Mouse (Mus musculus) frontal cortex, postnatal 10 days (tissue): ENCODE results near the gene Cck.

Source experiments
- DNase-seq, 2 experiments: peaks; one replicate each; pipeline ENCODE4 v3.0.0; 2022; ENCODE audit warnings: low spot score in 2 of 2, mixed read lengths in 1 of 2

The Cck gene

DNA sequence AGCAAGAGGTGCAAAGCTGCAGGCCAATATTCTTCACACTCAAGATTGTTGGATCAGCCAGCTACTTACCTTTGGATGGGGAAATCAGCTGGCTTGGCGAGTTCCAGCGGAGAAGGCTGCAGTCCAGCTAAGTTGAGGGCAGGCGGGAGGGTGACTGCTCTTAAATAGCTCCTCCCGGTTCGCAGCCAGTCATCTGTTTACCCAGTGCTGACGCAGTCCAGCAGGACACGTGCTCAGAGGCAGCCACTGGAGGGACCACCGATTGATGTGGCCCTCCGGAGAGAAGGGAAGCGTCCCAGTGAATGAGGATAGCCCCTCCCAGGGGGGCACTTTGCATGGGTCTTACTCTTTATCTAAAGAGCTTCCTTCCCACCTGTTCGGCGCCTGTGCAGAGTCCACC, at the start of gene Cck:
Gene Cck (minus strand): TSS at position 166 of the 400 bp plus-strand sequence.
- DNase-seq, result peak; percentile 39 to 57

DNA sequence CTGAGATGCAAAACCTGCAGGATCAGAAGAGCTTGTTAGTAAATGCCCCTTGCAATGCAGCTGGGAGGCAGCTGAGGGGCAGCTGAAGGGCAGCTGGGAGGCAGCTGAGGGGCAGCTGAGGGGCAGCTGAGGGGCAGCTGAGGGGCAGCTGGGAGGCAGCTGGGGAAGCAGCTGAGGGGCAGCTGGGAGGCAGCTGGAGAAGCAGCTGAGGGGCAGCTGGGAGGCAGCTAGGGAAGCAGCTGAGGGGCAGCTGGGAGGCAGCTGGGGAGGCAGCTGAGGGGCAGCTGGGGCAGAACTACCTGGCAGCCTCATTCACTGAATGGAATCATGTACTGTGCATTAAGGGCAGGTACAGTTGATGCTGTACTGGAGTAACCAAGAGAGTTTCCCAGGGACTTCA, 46.0 kb upstream of the Cck start:
- DNase-seq, result no peak

DNA sequence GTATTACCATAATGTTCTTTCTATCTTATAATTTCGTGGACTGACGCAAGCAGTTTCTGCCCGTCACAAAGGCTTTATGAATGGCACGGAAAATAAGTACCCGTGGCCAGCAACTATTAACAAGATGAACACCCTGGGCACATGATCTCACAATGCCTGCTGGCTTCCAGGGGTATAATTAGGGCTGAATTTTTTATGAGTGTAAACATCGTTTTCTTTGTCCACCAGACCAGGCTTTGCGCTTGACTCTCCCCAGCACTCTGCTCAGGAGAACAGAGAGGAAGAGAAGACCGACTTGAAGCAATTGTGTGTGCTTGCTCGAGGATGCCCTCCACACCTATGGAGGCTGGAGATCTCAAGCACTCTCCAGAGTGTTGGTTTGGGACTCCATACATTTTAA, 37.1 kb upstream of the Cck start:
- DNase-seq, result no peak

DNA sequence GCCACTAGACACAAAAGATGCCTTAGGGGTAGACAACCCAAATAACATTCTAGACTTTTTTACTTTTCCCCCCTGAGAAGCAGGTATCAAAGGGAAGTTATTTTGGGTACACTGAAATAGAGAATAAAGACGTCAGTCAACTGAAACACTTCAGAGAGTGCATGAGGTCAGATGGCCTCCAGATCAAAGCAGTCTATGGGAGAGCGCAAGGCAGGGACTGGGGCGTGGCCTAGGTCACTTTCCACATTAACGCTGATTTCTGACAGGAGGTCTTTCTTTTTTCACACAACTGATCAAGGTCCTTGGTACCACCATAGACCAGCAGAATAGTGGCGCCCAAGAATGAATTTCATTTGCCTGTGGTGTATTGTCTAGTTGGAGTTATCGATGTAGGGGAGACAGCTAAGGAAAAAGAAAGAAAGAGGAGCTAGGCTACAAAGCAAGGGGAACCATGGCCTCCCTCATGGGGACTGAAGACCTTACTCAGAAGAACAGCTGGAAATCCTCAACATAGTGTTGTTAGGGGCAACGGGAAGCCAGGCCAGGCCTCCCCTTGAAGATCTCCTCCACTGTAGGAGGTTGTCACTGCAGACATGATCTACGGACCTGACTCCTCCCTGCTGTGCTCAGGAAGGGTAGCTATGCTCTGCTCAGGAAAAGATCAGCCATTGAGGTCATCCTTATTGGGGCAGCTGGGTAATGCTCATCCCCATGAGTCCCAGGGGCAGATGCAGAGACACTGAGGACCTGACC, 33.3 kb upstream of the Cck start:
- DNase-seq, result no peak

DNA sequence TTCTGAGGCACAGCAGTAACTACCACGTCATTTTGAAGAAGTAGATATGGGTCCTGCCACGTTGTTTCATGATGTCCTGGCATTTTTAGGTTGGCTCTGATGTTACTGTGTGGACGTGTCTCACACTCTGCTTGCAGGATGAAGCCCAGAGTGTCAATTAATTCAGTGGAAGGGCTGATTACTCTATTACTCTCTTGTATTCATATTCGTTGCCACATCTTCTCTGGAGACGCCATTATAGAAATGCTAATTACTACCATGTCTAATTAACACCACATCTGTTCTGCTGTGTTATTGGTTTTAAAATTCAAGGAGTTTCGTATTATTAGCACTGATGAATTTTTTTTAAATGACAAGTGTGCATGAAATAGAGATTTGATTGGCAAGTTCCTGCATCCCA, 30.7 kb upstream of the Cck start:
- DNase-seq, result no peak

DNA sequence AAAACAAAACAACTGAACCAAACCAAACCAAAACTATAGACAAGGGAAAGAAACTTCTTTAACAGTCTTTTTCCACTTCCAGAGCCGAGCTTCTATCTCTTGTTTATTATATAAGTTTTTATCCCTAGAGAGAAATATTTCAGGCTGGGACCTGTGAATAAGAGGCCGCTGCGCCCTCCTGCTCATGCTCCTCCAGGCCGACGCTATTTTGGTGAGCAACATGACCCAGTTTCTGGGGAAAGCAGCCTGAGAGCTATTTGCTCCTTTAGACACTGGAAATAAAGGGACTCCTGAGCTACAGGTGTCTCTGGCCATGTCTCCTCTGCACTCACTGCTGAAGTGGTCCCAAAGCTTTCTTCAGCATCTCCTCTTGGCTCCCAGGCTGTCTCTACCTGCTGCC, 24.6 kb upstream of the Cck start:
- DNase-seq, result no peak

DNA sequence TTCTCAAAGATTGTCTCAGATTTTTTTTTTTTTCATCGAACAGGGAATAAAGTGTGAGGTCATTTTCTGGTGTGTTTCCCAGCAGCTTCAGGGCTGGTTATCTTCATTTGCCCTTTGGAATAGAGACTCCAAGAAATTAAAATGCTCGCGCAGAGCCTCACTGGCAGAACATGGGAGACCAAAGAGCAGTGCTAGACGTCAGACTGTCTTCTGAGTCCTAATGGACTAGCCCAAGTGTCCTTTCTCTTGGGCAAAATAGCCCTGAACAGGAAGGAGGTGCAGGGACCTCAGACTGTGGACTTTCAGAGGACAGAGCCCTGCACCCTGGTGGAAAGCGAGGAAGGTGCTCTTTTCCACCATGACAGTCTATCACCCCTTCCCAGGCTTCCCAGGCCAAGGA, 19.0 kb upstream of the Cck start:
- no peak for DNase-seq

DNA sequence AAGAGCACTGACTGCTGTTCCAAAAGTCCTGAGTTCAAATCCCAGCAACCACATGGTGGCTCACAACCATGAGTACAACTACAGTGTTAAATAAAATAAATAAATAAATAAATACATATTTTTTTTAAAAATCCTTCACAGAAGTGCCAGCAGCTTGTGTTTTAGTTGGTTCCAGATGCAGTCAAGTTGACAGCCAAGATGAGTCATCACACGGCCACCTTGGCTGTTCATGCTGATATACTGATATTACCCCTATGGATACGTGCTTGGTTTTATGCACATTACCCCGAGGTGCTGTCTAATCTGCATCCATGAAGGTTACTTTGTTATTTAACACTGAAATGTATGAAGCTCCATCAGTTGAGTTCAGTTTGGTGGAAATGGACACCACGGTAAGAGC, 16.4 kb upstream of the Cck start:
- DNase-seq, result no peak

DNA sequence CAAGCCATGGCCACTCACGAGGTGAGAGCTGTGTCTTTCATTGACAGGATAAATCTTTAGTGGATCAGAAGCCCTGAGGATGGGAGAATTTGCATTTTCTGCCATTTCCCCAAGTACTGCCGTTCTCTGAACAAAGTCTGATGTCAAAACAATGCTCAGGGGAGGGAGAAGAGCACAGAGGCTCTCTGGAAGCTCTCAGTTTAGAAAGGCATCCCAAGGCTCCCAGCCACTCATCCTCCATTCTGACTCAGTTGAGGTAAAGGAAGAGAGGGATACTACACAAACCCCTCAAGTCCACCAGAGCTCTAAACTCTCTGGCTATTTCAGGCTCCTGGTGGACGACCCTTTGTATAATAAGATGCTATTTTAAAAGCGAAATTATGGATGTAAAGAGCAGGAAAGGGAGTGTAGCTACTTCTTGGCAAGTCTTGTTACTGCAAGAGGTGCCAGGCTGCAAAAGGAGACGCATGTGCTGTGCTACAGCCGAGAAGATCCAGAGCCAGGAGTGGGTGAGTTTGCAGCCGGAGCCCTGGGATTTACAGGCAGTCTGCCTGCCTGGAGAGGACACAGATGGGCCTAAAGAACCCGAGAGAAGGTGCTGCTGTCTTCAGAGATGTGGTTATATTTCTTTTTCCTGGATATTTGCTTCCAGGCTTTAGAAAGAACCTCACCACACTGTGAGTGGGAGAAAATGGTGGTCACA, 11.1 kb upstream of the Cck start:
- DNase-seq, result peak; percentile 37 to 71

DNA sequence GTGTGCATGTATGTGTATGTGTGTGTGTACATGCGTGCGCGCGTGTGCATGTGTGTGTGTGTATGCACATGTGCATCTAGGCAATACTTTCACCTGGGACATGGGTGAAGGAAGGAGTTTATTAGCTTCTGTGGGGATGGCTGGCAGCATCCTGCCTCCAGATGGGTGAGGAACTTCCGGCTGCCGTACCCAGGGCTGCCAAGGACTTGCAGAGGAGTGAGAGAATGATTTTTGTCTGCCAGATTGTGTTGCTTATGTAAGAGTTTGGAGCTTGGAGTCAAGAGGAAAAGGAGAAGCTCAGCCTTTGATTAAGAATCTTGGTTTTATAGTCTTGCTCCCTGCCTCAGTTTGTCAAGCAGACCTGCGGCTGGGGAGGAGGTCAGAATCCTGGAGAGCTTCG, 9.9 kb upstream of the Cck start:
- peak in 1 of 2 experiments; percentile 53 for DNase-seq

DNA sequence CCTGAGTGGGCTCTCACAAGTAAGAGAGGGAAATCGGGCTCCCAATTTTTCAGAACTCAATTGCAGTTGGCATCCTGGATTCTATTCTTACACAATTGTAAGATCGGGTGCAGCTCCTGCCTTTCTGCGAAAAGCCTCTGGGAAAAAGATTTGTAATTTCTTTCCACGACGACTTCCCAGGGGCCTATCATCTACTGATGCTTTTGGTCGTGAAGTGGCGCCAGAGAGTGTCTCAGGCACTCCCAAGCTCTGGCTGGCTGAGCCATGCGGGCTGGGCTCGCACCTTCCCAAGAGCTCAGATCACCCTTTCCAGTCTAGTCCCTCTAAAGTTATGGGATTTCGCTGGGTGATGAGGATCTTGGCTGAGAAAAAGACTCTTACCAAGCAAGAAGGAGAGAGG, 608 bp upstream of the Cck start:
- peak in 1 of 2 experiments; percentile 34 for DNase-seq

DNA sequence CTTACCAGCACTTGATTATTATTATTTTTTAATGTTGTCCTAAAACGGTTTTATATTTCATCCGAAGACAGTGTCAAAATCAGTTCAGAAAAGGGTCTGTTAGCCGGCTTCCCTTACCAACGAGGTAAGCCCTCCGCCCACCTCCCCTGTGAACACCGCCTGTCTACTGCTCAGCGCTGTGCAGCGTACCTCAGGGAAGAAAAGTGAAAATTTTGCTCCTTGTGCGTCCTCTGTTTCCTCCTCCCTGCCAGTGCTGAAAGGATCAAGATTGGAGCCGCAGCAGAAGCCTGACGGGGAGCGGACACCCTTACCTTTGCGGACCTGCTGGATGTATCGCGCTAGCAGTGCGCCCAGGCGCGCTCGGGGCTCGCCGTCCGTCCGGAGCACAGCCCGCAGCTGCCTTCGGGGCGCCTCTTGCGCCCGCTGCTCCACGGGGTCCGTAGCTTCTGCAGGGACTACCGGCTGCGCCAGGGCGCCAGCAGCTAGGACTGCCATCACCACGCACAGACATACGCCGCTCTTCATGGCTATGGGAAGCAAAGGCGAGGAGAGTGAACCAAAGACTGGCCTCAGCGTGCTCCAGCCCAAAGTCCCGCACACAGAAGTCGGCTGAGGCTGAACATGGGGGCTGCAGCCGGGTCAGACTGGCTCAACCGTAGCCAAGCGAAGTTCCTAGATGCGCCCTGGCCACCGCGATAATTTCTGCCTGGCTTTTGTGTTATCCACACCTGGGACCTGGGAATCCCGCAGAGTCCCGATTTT, 1.3 kb downstream of the Cck start:
- DNase-seq, result no peak

DNA sequence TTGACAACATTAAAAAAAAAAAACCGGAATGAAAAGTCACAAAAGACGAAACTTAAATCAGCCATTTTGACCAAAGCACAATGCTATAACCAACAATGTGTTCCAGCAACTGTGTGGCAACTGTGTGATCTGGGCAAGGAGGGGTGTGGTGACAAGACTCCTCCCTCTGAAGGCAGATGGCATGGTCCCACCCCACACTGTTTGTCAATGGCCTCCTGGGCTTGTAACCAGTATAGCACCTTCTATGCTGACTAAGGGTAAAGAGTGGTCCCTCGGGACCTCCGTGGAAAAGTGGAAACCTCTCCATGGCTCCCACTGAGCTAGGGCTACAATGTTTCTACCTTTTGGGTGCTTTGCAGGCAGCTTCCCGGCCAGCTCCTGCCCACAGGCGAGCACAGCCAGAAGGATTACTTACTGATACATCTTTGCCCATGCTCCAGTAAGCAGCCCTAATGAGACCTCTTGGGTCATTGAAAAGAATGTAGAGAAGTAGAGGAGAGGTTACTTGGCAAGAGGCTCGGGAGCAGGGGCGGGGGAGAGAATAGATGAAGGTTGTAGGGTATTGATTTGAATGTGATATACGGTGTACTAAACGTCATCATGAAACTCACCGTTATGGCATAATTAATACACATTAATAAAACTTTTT, 3.8 kb downstream of the Cck start:
- no peak for DNase-seq

DNA sequence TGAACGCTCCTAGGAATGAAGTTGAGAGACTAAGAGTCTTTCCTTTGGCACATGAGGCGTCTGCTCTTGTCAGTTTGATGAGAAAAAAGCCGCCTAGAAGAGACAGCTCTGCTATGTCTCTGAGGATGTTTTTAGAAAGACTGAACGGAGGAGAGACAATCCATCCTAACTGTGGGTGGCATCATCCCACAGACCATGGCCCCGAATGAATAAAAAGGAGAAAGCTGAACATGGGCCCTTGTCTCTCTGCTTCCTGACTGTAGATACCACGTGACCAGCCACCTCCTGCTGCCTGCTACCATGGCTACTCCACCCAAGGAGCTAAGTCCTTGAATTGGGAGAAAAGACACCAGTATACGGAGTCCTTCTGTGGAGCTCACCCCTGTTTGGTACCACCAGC, 8.3 kb downstream of the Cck start:
- no peak for DNase-seq

DNA sequence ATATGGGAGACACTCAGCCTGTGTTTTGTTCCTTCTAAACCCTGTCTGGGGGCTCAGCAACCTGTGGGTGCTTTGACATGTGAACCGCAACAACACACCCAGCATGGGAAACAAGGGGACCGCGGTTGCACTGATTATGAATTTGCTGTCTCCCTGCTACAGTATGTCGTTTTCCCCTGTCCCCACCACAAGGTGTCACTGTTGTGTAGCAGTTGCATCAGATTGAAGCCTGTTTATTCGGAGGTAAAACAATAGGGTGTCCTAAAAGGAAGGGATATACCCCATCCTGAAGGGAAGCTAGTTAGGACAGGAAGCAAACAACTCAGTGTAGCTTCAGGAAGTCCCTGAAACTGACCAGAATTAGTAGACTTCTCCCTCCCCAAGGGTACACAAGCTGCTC, 16.0 kb downstream of the Cck start:
- DNase-seq, result peak in 1 of 2 experiments; percentile 68

DNA sequence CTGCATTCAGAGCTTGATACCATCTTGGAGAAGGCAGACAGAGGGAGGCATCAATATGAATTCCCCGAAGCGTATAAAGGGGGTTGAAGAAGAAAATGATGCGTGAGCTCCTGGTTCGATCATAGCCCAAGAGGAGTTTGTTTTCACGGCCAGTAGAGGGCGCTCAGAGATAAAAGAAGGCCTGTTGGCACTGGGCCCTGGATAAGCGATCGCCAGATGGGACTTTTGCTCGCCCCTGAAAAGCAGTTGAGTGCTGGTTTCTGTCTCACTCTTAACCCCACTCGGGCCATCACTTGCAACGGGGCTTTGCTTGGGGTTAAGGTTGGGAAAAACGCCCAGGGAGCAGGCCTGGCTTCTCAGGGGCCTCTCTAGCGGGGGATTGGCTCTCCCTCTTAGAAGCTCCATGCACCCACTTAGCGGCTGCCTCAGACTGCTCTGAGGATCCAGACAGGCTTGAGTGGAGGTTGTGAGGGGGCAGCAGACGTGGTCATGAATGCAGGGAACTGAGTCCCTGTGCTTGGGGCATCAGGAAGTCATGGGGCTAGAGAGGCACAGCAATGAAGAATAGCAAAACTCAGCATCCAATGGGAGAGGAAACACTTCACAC, 18.1 kb downstream of the Cck start:
- peak in 1 of 2 experiments; percentile 75 for DNase-seq

DNA sequence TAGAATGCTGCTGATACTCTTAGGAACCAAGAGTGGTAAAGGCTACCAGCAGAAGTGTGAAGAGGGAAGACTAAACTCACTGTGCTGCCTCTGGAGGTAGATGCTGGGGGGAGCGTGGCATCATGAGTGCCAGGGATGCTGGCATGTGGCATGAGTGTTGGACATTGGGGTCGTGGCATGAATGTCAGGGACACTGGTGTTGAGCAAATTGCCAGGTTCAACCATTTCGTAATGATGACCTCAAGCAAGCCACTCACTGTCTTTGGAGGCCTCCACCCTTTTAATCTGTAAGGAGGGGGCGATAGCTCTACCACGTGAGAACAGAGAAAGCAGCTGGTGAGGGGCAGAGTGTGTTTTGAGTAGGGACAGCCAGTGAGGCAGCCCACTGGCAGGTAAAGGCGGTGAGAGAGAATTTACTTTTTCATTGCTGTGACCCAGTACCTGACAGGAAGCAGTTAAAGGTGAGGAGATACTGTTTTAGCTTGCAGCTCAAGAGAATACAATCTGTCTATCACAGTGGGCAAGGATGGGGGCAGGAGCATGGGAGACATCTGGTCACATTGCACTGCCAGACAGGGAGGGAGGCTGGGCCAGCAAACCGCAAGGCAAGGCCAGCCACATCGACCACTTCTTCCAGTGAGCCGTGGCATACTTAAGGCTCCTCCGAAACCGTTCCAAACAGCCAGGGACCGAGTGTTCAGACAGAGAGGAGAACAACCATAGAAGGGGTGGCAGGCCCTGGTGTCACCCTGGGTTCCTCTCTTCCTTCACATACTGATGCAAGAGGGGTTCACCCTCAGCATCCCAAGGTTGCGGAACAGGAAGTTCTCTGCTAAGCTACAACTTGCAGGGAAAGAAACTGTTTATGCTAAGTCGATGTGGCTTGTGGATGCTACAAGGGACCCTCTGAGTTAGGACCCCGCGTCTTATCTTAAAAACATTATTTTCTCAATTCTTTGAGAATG, 19.7 kb downstream of the Cck start:
- DNase-seq, result no peak

DNA sequence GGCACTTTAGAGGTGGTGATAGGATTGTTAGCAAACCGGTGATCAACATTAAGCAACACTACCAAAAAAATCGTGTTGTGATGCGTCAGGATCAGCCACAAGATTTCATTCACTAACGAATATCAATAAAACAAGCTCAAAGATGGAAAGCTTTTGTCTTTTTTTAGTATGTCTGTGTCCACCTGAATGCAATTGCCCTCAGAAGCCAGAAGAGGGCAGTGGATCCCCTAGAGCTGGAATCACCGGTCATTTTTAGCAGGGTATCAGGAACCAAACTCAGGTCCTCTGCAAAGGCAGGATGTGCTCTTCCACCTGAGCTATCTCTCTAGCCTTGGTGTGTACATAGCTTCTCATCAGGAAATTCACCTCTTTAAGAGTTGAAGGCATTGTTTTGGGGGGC, 20.7 kb downstream of the Cck start:
- DNase-seq, result no peak

DNA sequence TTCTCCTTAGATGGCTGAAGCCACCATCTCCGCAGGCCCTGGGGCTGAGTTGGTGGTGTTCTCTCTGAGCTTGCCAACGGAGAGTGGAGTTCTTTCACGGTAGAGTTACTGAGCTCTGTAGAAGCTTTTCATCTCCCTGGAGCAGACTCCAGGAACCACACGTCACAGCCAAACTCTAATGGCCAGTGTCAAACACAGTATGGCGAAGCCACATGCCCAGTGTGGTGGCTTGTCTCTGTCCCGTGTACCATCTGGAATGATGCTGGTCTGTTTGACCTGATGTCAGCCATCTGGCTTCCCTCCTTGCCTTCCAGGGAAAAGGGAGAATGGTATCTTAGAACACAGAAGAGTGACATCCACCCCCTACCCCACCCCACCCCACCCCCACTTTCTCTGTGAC, 25.8 kb downstream of the Cck start:
- no peak for DNase-seq

DNA sequence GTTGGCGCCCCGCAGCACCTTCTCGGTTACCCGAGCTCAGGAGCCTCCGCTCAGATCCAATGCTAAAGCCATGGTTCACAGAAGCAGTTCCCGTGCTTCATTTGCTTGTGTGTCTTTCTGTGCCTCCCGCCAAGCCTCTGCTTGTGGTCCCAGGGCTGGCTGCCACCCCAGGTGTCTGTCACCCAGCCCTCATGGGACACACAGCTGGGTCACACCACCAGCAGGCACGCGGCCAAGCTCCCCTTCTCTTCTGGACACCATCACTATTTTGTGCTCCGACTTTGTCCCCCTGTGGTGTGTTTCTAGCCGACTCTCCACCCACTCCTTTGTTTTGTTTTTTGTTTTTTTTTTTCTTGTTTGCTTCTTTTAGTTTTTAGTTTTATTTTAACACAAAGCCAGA, 28.0 kb downstream of the Cck start:
- no peak for DNase-seq

DNA sequence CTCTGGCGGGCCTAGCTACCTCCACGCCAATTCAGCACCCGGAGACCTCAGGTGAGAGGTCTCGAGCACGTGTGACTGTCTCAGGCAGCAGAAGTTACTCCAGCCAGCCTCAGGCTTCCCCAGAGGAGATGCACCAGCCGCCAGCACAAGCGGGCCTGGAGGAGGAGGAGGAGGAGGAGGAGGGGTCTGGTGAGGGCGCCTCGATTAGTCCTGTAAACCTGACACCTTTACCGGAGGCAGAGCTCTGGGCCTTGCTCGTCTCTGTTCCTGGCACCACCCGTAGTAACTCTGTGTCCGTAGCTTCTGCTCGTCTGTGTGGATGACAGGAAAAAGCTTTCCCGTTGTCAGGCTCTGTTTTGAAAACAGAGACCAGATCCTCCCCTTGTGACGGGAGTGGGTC, 35.0 kb downstream of the Cck start:
- DNase-seq, result no peak
